Mouse (Mus musculus): Measurements from ENCODE around the gene Ccdc38. TPM values are rescaled to one million over a fixed set of nuclear protein-coding genes. Genes with fewer than 3 reads are reported as not detected.

The Ccdc38 gene
- polyA plus RNA-seq, 1 experiment from 2014 or later: 0.19 TPM

DNA sequence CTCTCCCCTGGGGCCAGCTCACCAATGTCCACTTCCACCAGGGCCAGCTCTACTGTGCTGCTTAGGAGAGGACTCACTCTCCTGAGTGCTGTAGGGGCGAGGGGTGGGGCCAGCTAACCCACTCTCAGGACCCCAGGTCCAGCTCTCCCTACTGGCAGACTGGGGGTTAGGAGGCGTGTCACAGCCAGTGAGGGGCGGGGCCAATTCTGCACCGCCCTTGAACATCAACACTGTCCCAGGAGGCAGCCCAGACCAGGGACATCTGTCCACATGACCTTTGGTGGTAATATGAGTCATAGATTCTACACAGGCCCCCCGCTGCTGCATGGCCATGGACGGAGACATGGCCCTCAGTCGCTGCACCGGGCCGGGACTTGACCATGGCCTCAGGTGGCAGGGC is 19.4 kb downstream of the Ccdc38 start:
- H3K4me3 ChIP-seq (ENCODE audit: low read depth, low read length): no peak overlapping the region
- H3K36me3 ChIP-seq (ENCODE audit: control insufficient read depth, insufficient read depth, low read length): no peaks in the 10 kb centered on the region
- no peaks in the 10 kb centered on the region; the same call in 1 of the 2 replicates for H3K4me1 ChIP-seq (ENCODE audit: control insufficient read depth, insufficient read depth, low read length)
- H3K27me3 ChIP-seq (ENCODE audit: control insufficient read depth, insufficient read depth, low read length): no peaks in the 10 kb centered on the region
- no peak overlapping the region for H3K27ac ChIP-seq (ENCODE audit: low read depth, low read length)
- H3K9me3 ChIP-seq (replicated peaks; ENCODE audit: control insufficient read depth, low read length): no peaks in the 10 kb centered on the region
- H3K9ac ChIP-seq (ENCODE audit: low read depth, low read length): no peak overlapping the region
- peak; percentile 69; the same call in 1 of the 2 replicates for ATAC-seq (replicated peaks; ENCODE audit: insufficient number of reproducible peaks, low FRiP score, low TSS enrichment)
- H3K4me2 ChIP-seq: no peak overlapping the region
- WGBS (ENCODE audit: insufficient replicate concordance): 31% methylated on average over 9 of the region's 9 CpGs

DNA sequence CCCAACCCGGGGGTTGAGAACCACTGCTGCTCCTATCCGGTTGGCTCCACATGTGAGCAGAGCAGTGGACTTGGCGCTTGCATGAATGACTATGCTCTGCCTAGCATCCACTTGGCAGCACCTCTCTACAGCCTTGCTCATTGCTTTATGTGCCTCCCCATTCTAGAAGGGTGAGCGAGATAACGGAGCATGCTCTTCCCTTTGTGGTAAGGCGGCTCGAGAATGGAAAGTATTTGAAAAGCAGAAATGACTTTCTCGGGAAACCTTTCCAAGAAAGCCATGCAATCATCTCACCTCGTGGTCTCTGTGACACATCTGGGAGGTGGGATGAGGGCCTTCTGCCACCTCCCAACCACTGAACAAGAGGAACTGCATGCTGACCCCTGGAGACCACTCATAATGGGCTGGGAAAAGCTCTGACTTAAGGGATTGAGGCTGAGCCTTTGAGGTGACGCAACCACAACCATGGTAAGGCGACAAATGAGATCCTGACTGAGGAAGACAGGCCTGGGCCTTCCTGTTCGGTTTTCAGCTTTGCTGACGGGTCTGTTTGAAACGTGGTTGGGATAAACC is 24.2 kb downstream of the Ccdc38 start:
- 79% methylated on average over 14 of the region's 14 CpGs for WGBS (ENCODE audit: insufficient replicate concordance)

DNA sequence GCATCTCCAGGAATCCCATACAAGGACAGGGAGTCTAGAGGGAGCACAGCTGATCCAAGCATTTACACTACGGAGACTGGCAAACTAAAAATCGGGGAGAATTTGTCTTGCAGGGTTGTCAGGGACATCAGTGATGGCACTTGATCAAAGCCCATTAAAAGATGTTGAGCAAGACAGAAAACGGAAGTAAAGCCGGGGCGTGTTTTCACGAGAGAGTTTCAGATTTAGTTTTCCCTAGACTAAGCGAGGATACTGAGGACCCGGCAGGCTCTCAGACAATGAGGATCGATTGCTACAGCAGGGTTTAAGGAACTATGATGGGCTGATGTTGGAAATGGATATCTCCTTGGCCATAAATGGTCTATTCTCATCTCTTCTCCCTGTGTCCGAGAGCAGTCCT is 26.6 kb downstream of the Ccdc38 start:
- H3K27me3 ChIP-seq (ENCODE audit: control insufficient read depth, insufficient read depth, low read length): no peaks in the 10 kb centered on the region
- no peak for ATAC-seq (replicated peaks; ENCODE audit: insufficient number of reproducible peaks, low FRiP score, low TSS enrichment)
- H3K36me3 ChIP-seq (ENCODE audit: control insufficient read depth, insufficient read depth, low read length): no peaks in the 10 kb centered on the region
- no peak overlapping the region for H3K9ac ChIP-seq (ENCODE audit: low read depth, low read length)
- WGBS (ENCODE audit: insufficient replicate concordance): 86% methylated on average over 10 of the region's 10 CpGs
- H3K27ac ChIP-seq (ENCODE audit: low read depth, low read length): no peak overlapping the region
- H3K4me1 ChIP-seq (ENCODE audit: control insufficient read depth, insufficient read depth, low read length): no peaks in the 10 kb centered on the region
- H3K4me2 ChIP-seq: no peak overlapping the region
- H3K4me3 ChIP-seq (ENCODE audit: low read depth, low read length): no peak overlapping the region
- no peaks in the 10 kb centered on the region for H3K9me3 ChIP-seq (replicated peaks; ENCODE audit: control insufficient read depth, low read length)

More for the DNA sequence above, 24.2 kb downstream of the Ccdc38 start:
- Histone ChIP-seq H3K4me2 (no peak overlapping the region), H3K36me3 (ENCODE audit: control insufficient read depth, insufficient read depth, low read length) (no peaks in the 10 kb centered on the region), H3K27ac (ENCODE audit: low read depth, low read length) (no peak overlapping the region), H3K4me3 (ENCODE audit: low read depth, low read length) (no peak overlapping the region), H3K4me1 (ENCODE audit: control insufficient read depth, insufficient read depth, low read length) (no peaks in the 10 kb centered on the region; the same call in 1 of the 2 replicates), H3K9me3 (replicated peaks; ENCODE audit: control insufficient read depth, low read length) (no peaks in the 10 kb centered on the region), H3K9ac (ENCODE audit: low read depth, low read length) (no peak overlapping the region), H3K27me3 (ENCODE audit: control insufficient read depth, insufficient read depth, low read length) (no peaks in the 10 kb centered on the region)
- no peak for ATAC-seq (replicated peaks; ENCODE audit: insufficient number of reproducible peaks, low FRiP score, low TSS enrichment)

DNA sequence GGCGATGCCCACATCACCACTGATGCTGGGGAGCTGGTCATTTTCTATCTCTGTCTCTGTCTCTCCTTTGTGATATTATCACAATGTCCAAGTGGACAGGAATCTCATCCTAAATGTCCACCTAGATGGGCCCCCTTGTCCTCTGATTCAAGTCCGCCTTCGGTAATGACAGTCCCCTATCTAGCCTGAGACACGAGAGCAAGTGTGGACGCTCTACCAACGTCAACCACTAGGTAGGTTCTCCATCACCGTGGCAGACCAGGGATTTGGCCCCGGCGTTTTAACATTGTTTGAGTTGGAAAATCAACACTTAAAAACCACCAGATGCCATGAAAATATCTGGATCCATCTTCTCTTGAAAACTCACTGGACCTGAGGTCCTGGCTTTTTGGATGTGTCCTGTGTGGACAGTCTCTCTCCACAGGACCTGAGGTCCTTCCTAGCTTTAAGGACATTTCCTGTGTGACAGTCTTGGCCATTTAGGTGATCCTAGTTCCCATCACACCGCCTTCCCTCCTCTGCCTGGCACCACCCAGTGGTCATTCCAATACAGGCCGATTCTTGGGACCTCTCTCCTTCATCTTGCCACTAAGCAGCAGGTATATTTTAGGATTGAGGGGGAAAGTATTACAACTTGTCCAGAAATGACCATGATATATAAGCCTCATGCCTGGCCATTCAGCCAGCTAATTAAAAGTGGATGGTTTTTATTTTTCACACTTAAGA is 27.6 kb downstream of the Ccdc38 start:
- ATAC-seq (replicated peaks; ENCODE audit: insufficient number of reproducible peaks, low FRiP score, low TSS enrichment): no peak
- Histone ChIP-seq H3K9ac (ENCODE audit: low read depth, low read length) (no peak overlapping the region), H3K27me3 (ENCODE audit: control insufficient read depth, insufficient read depth, low read length) (no peaks in the 10 kb centered on the region), H3K36me3 (ENCODE audit: control insufficient read depth, insufficient read depth, low read length) (no peaks in the 10 kb centered on the region), H3K4me1 (ENCODE audit: control insufficient read depth, insufficient read depth, low read length) (no peaks in the 10 kb centered on the region), H3K4me3 (ENCODE audit: low read depth, low read length) (no peak overlapping the region), H3K9me3 (replicated peaks; ENCODE audit: control insufficient read depth, low read length) (no peaks in the 10 kb centered on the region), H3K27ac (ENCODE audit: low read depth, low read length) (no peak overlapping the region), H3K4me2 (no peak overlapping the region)
- 81% methylated on average over 11 of the region's 11 CpGs for WGBS (ENCODE audit: insufficient replicate concordance)

DNA sequence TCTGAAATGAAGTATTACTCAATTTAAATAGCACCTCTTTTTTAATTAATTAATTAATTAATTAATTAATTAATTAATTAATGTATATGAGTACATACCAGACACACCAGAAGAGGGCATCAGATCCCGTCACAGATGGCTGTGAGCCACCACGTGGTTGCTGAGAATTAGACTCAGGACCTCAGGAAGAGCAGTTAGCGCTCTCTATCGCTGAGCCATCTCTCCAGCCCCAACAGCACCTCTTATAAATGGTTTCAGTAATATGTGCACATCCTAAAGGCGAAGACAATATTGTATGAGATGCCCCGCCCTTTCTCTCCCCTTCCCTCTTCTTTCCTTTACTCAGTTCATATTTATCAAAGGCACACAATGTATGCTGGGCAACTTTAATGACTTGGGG is 28.2 kb downstream of the Ccdc38 start:
- WGBS (ENCODE audit: insufficient replicate concordance): 78% methylated on average over 6 of the region's 6 CpGs
- no peak overlapping the region for H3K9ac ChIP-seq (ENCODE audit: low read depth, low read length)
- H3K36me3 ChIP-seq (ENCODE audit: control insufficient read depth, insufficient read depth, low read length): no peaks in the 10 kb centered on the region
- H3K4me2 ChIP-seq: no peak overlapping the region
- no peaks in the 10 kb centered on the region for H3K4me1 ChIP-seq (ENCODE audit: control insufficient read depth, insufficient read depth, low read length)
- no peak for ATAC-seq (replicated peaks; ENCODE audit: insufficient number of reproducible peaks, low FRiP score, low TSS enrichment)
- H3K27me3 ChIP-seq (ENCODE audit: control insufficient read depth, insufficient read depth, low read length): no peaks in the 10 kb centered on the region
- H3K4me3 ChIP-seq (ENCODE audit: low read depth, low read length): no peak overlapping the region
- H3K9me3 ChIP-seq (replicated peaks; ENCODE audit: control insufficient read depth, low read length): no peaks in the 10 kb centered on the region
- H3K27ac ChIP-seq (ENCODE audit: low read depth, low read length): no peak overlapping the region

DNA sequence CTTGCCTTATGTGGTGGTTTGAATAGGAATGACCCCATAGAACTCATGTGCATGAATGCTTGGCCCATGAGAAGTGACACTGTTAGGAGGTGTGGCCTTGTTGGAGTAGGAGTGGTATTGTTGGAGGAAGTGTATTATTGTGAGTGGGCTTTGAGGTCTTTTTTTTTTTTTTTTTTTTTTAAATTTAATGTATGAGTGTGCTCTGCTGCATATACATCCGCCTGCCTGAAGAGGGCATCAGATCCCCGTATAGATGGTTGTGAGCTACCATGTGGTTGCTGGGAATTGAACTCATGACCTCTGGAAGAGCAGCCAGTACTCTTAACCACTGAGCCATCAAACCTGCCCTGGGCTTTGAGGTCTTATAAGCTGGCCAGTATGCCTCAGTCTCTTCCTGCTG is 31.8 kb downstream of the Ccdc38 start:
- 39% methylated on average over 2 of the region's 2 CpGs for WGBS (ENCODE audit: insufficient replicate concordance)
- no peaks in the 10 kb centered on the region for H3K36me3 ChIP-seq (ENCODE audit: control insufficient read depth, insufficient read depth, low read length)
- no peak overlapping the region for H3K4me2 ChIP-seq
- H3K27me3 ChIP-seq (ENCODE audit: control insufficient read depth, insufficient read depth, low read length): no peaks in the 10 kb centered on the region
- no peaks in the 10 kb centered on the region for H3K9me3 ChIP-seq (replicated peaks; ENCODE audit: control insufficient read depth, low read length)
- no peak overlapping the region for H3K4me3 ChIP-seq (ENCODE audit: low read depth, low read length)
- H3K4me1 ChIP-seq (ENCODE audit: control insufficient read depth, insufficient read depth, low read length): no peaks in the 10 kb centered on the region
- no peak overlapping the region for H3K27ac ChIP-seq (ENCODE audit: low read depth, low read length)
- ATAC-seq (replicated peaks; ENCODE audit: insufficient number of reproducible peaks, low FRiP score, low TSS enrichment): no peak
- H3K9ac ChIP-seq (ENCODE audit: low read depth, low read length): no peak overlapping the region

DNA sequence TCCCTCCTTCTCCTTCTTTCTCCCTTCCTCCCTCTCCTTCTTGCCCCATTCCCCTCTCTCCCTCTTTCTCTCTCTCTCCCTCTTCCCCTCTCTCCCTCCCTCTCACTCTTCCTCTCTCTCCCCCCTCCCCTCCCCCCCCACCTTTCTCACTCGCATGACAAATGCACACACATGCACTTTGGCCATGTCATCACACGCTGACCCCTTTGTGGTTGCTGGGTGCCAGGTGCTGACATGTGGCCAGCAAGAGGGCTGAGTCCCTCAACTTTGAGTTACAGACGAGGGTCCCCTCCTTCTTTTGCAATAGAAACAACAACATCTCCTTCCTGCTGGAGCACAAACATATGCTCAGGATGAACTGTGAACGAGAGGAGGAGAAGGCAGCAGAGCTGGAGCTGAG is 34.5 kb downstream of the Ccdc38 start:
- no peak overlapping the region for H3K4me3 ChIP-seq (ENCODE audit: low read depth, low read length)
- H3K36me3 ChIP-seq (ENCODE audit: control insufficient read depth, insufficient read depth, low read length): no peaks in the 10 kb centered on the region
- H3K9ac ChIP-seq (ENCODE audit: low read depth, low read length): no peak overlapping the region
- ATAC-seq (replicated peaks; ENCODE audit: insufficient number of reproducible peaks, low FRiP score, low TSS enrichment): no peak
- 58% methylated on average over 4 of the region's 4 CpGs for WGBS (ENCODE audit: insufficient replicate concordance)
- H3K4me2 ChIP-seq: no peak overlapping the region
- no peaks in the 10 kb centered on the region for H3K9me3 ChIP-seq (replicated peaks; ENCODE audit: control insufficient read depth, low read length)
- H3K27ac ChIP-seq (ENCODE audit: low read depth, low read length): no peak overlapping the region
- H3K4me1 ChIP-seq (ENCODE audit: control insufficient read depth, insufficient read depth, low read length): no peaks in the 10 kb centered on the region
- no peaks in the 10 kb centered on the region for H3K27me3 ChIP-seq (ENCODE audit: control insufficient read depth, insufficient read depth, low read length)

DNA sequence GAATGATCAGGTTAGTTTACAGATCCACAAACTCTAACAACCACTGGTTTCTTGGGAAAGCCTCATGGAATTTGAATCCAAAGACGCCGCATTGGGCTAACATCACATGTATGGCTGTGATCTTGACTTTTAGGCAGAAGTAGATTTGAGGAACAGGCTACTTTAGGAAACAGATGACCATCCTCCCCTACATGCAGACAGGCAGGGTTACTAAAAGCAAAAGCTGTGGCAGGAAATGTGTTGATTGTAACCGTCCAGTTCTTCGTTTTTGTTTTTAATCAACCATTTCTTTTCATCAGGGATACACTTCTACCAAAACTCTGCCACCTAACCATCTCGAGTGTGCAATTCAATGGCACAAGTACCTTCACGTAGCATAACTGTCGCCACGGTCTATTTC is 35.5 kb downstream of the Ccdc38 start:
- ATAC-seq (replicated peaks; ENCODE audit: insufficient number of reproducible peaks, low FRiP score, low TSS enrichment): no peak
- no peak overlapping the region for H3K4me3 ChIP-seq (ENCODE audit: low read depth, low read length)
- H3K27me3 ChIP-seq (ENCODE audit: control insufficient read depth, insufficient read depth, low read length): no peaks in the 10 kb centered on the region
- H3K36me3 ChIP-seq (ENCODE audit: control insufficient read depth, insufficient read depth, low read length): no peaks in the 10 kb centered on the region
- H3K27ac ChIP-seq (ENCODE audit: low read depth, low read length): no peak overlapping the region
- H3K9ac ChIP-seq (ENCODE audit: low read depth, low read length): no peak overlapping the region
- WGBS (ENCODE audit: insufficient replicate concordance): 80% methylated on average over 8 of the region's 8 CpGs
- no peaks in the 10 kb centered on the region for H3K4me1 ChIP-seq (ENCODE audit: control insufficient read depth, insufficient read depth, low read length)
- H3K4me2 ChIP-seq: no peak overlapping the region
- H3K9me3 ChIP-seq (replicated peaks; ENCODE audit: control insufficient read depth, low read length): no peaks in the 10 kb centered on the region
